Mouse (Mus musculus): ENCODE data around the gene Wrap73. TPM values are rescaled to one million over a fixed set of nuclear protein-coding genes. Genes with fewer than 3 reads are reported as not detected.

Wrap73 gene
- total RNA-seq, 1 experiment = 24.9 TPM

DNA sequence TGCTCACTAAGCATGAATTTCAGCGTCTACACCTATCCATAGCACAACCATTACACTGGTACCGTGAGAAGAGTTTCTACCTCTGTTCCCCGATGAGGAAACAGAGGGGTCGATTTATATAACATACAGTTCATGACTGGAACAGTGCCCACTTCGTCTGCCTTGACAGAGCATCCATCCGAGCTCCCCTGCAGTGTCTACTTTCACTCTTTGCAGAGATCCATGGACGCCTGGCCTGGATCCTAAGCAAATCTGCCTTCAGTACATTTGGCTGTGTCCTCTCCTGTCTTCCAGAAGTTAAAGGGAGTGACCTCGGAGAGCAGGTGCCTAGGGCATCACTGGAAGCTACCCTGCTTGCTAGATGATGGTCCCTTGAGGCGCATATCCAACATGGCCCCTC lies 23.0 kb upstream of the Wrap73 start:
- H3K36me3 ChIP-seq (ENCODE audit: control insufficient read depth, insufficient read depth, low read length, poor library complexity, severe bottlenecking) = no peaks in the 10 kb centered on the region

DNA sequence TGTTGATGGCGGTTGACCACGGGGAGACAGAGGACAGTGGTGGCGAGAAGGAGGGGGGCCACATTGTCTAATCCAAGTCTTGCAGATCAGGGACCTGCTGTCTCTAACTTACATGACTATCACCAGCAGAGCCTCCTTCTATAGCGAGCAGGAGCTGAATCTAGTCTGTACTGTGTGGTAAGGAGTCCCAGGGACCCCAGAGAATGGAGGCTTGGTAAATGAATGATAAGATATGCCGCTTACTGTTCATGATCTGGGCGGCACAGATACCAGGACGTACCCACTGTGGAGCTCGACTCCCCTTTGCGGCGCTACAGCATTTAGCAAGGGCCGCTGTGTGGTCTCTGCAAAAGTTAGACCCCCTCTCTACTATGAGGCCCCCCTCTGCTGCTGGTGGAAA lies 20.4 kb upstream of the Wrap73 start:
- H3K4me1 ChIP-seq (ENCODE audit: control insufficient read depth in 2 of 2, insufficient read depth in 2 of 2, low read length in 2 of 2, poor library complexity in 1 of 2) = no peaks in the 10 kb centered on the region
- no peak for DNase-seq (ENCODE audit: low read depth, low spot score)
- TF ChIP-seq ZNF384 (IDR thresholded peaks at IDR 0.05; ENCODE audit: low read depth, low read length) (no peak), ZC3H11A (IDR thresholded peaks at IDR 0.05; ENCODE audit: borderline replicate concordance, low read depth, low read length) (no peak), HCFC1 (IDR thresholded peaks at IDR 0.05; ENCODE audit: borderline replicate concordance, insufficient read depth, low read length) (no peak), MAFK (IDR thresholded peaks at IDR 0.05; ENCODE audit: insufficient read depth, low read depth, low read length) (no peak)
- in situ Hi-C loops (cut with MboI; ENCODE audit: low sequenced_read_pairs in 2 of 2, unreplicated experiment in 2 of 2) = no loop called here
- no peaks in the 10 kb centered on the region for H3K36me3 ChIP-seq (ENCODE audit: control insufficient read depth, insufficient read depth, low read length, poor library complexity, severe bottlenecking)
- H3K27ac ChIP-seq (ENCODE audit: insufficient read depth, low read depth, low read length, poor library complexity, severe bottlenecking) = no peak overlapping the region
- H3K9me3 ChIP-seq (ENCODE audit: control insufficient read depth, insufficient read depth, low read depth, low read length) = no peaks in the 10 kb centered on the region
- no peak overlapping the region for H3K9ac ChIP-seq (ENCODE audit: insufficient read depth, low read depth, low read length, poor library complexity, severe bottlenecking)
- no peak overlapping the region for H3K4me3 ChIP-seq (ENCODE audit: insufficient read depth in 1 of 2, low read depth in 1 of 2, low read length in 2 of 2, poor library complexity in 1 of 2, severe bottlenecking in 1 of 2)

More for the DNA sequence above, 23.0 kb upstream of the Wrap73 start:
- no peak overlapping the region for H3K9ac ChIP-seq (ENCODE audit: insufficient read depth, low read depth, low read length, poor library complexity, severe bottlenecking)
- in situ Hi-C loops (cut with MboI; ENCODE audit: low sequenced_read_pairs in 2 of 2, unreplicated experiment in 2 of 2) = no loop called here
- no peaks in the 10 kb centered on the region for H3K4me1 ChIP-seq (ENCODE audit: control insufficient read depth in 2 of 2, insufficient read depth in 2 of 2, low read length in 2 of 2, poor library complexity in 1 of 2)
- DNase-seq (ENCODE audit: low read depth, low spot score) = no peak
- no peak overlapping the region for H3K4me3 ChIP-seq (ENCODE audit: insufficient read depth in 1 of 2, low read depth in 1 of 2, low read length in 2 of 2, poor library complexity in 1 of 2, severe bottlenecking in 1 of 2)
- H3K9me3 ChIP-seq (ENCODE audit: control insufficient read depth, insufficient read depth, low read depth, low read length) = no peaks in the 10 kb centered on the region
- no peak for TF ChIP-seq MAFK (IDR thresholded peaks at IDR 0.05; ENCODE audit: insufficient read depth, low read depth, low read length)
- H3K27ac ChIP-seq (ENCODE audit: insufficient read depth, low read depth, low read length, poor library complexity, severe bottlenecking) = no peak overlapping the region

DNA sequence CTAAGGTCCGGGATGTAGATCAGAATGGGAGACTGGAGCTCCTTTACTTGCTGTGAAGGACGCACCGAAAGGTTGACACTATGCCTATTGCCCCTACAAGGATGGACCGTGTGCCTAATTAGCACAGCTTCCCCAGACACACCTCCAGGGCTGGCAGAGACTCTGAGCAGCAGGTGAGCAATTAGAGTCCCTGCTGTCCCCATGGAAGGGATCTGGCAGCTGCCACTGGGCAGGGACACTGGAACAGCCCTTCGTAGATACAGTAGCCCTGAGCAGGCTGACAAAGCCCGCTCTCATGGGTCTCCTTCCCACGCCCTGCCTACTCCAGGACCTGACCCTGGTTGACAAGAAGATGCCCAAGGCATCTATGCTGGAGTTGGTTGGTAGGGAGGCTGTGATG lies 19.8 kb upstream of the Wrap73 start:
- Histone ChIP-seq H3K9ac (ENCODE audit: insufficient read depth, low read depth, low read length, poor library complexity, severe bottlenecking) (no peak overlapping the region), H3K4me3 (ENCODE audit: insufficient read depth in 1 of 2, low read depth in 1 of 2, low read length in 2 of 2, poor library complexity in 1 of 2, severe bottlenecking in 1 of 2) (no peak overlapping the region), H3K4me1 (ENCODE audit: control insufficient read depth in 2 of 2, insufficient read depth in 2 of 2, low read length in 2 of 2, poor library complexity in 1 of 2) (no peaks in the 10 kb centered on the region), H3K36me3 (ENCODE audit: control insufficient read depth, insufficient read depth, low read length, poor library complexity, severe bottlenecking) (no peaks in the 10 kb centered on the region), H3K27ac (ENCODE audit: insufficient read depth, low read depth, low read length, poor library complexity, severe bottlenecking) (no peak overlapping the region), H3K9me3 (ENCODE audit: control insufficient read depth, insufficient read depth, low read depth, low read length) (no peaks in the 10 kb centered on the region)
- DNase-seq (ENCODE audit: low read depth, low spot score) = no peak
- in situ Hi-C loops (cut with MboI; ENCODE audit: low sequenced_read_pairs in 2 of 2, unreplicated experiment in 2 of 2) = no loop called here
- TF ChIP-seq CHD2 (IDR thresholded peaks at IDR 0.05; ENCODE audit: low read depth, low read length) (no peak), ZC3H11A (IDR thresholded peaks at IDR 0.05; ENCODE audit: borderline replicate concordance, low read depth, low read length) (no peak), ZNF384 (IDR thresholded peaks at IDR 0.05; ENCODE audit: low read depth, low read length) (no peak), HCFC1 (IDR thresholded peaks at IDR 0.05; ENCODE audit: borderline replicate concordance, insufficient read depth, low read length) (no peak), MAFK (IDR thresholded peaks at IDR 0.05; ENCODE audit: insufficient read depth, low read depth, low read length) (no peak)

DNA sequence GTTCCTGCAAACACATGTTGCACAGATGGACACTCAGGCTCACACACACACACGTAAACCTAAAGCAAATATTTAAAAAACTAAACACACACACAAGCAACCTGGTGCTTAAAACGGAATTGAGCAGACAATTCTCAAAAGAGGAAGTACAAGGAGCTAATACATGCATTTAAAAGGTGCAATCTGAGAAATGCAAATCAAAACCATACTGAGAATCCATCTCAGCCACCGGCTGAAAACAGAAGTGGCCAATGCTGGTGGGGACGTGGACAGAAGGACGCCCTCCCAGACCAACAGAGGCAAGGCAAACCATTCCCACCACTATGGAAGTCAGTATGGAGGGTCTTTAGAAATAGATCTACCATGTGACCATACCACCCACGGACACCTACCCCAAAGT lies 18.6 kb upstream of the Wrap73 start:
- no peaks in the 10 kb centered on the region for H3K4me1 ChIP-seq (ENCODE audit: control insufficient read depth in 2 of 2, insufficient read depth in 2 of 2, low read length in 2 of 2, poor library complexity in 1 of 2)
- H3K36me3 ChIP-seq (ENCODE audit: control insufficient read depth, insufficient read depth, low read length, poor library complexity, severe bottlenecking) = no peaks in the 10 kb centered on the region
- TF ChIP-seq ZNF384 (IDR thresholded peaks at IDR 0.05; ENCODE audit: low read depth, low read length) = no peak
- TF ChIP-seq MAFK (IDR thresholded peaks at IDR 0.05; ENCODE audit: insufficient read depth, low read depth, low read length) = no peak
- no peak for TF ChIP-seq HCFC1 (IDR thresholded peaks at IDR 0.05; ENCODE audit: borderline replicate concordance, insufficient read depth, low read length)
- TF ChIP-seq CHD2 (IDR thresholded peaks at IDR 0.05; ENCODE audit: low read depth, low read length) = no peak
- TF ChIP-seq ZC3H11A (IDR thresholded peaks at IDR 0.05; ENCODE audit: borderline replicate concordance, low read depth, low read length) = no peak
- DNase-seq (ENCODE audit: low read depth, low spot score) = no peak
- H3K27ac ChIP-seq (ENCODE audit: insufficient read depth, low read depth, low read length, poor library complexity, severe bottlenecking) = no peak overlapping the region
- no peak overlapping the region for H3K9ac ChIP-seq (ENCODE audit: insufficient read depth, low read depth, low read length, poor library complexity, severe bottlenecking)
- H3K9me3 ChIP-seq (ENCODE audit: control insufficient read depth, insufficient read depth, low read depth, low read length) = no peaks in the 10 kb centered on the region
- in situ Hi-C loops (cut with MboI; ENCODE audit: low sequenced_read_pairs in 2 of 2, unreplicated experiment in 2 of 2) = no loop called here
- H3K4me3 ChIP-seq (ENCODE audit: insufficient read depth in 1 of 2, low read depth in 1 of 2, low read length in 2 of 2, poor library complexity in 1 of 2, severe bottlenecking in 1 of 2) = no peak overlapping the region

DNA sequence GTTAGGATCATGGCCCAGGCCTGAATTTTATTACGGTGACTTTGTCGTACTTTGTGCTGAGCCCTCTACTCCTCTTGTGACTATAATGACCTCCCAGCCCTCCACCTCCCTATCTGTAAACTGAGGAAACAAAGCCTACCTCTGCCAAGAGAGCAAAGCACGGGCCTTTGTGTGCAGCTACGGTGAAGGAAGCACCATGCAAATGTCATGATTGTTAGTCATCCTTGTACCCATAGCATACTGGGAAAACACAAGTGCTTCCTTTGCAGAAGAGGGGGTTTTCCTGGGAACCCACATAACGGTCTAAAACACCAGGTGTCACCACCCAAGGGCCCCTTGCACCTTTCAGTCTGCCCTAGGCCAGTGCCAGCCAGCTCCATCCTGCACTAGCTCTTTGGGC lies 17.0 kb upstream of the Wrap73 start:
- Histone ChIP-seq H3K4me1 (ENCODE audit: control insufficient read depth in 2 of 2, insufficient read depth in 2 of 2, low read length in 2 of 2, poor library complexity in 1 of 2) (no peaks in the 10 kb centered on the region), H3K9ac (ENCODE audit: insufficient read depth, low read depth, low read length, poor library complexity, severe bottlenecking) (no peak overlapping the region), H3K36me3 (ENCODE audit: control insufficient read depth, insufficient read depth, low read length, poor library complexity, severe bottlenecking) (no peaks in the 10 kb centered on the region), H3K4me3 (ENCODE audit: insufficient read depth in 1 of 2, low read depth in 1 of 2, low read length in 2 of 2, poor library complexity in 1 of 2, severe bottlenecking in 1 of 2) (no peak overlapping the region), H3K9me3 (ENCODE audit: control insufficient read depth, insufficient read depth, low read depth, low read length) (no peaks in the 10 kb centered on the region), H3K27ac (ENCODE audit: insufficient read depth, low read depth, low read length, poor library complexity, severe bottlenecking) (no peak overlapping the region)
- no peak for TF ChIP-seq ZNF384 (IDR thresholded peaks at IDR 0.05; ENCODE audit: low read depth, low read length)
- TF ChIP-seq MAFK (IDR thresholded peaks at IDR 0.05; ENCODE audit: insufficient read depth, low read depth, low read length) = no peak
- TF ChIP-seq HCFC1 (IDR thresholded peaks at IDR 0.05; ENCODE audit: borderline replicate concordance, insufficient read depth, low read length) = no peak
- TF ChIP-seq ZC3H11A (IDR thresholded peaks at IDR 0.05; ENCODE audit: borderline replicate concordance, low read depth, low read length) = no peak
- no peak for TF ChIP-seq CHD2 (IDR thresholded peaks at IDR 0.05; ENCODE audit: low read depth, low read length)
- in situ Hi-C loops (cut with MboI; ENCODE audit: low sequenced_read_pairs in 2 of 2, unreplicated experiment in 2 of 2) = no loop called here
- DNase-seq (ENCODE audit: low read depth, low spot score) = no peak

Measured in ES-E14 (cell line).